Mouse (Mus musculus): ENCODE results near the gene Nkx2-9. TPM values are rescaled to one million over a fixed set of nuclear protein-coding genes. Genes with fewer than 3 reads are reported as not detected.

Nkx2-9 gene
- polyA plus RNA-seq (2016; fragmentation: Nextera tagmentation; extraction: Ambion mirVana) = 3.0 and 3.6 TPM in 2 replicates

DNA sequence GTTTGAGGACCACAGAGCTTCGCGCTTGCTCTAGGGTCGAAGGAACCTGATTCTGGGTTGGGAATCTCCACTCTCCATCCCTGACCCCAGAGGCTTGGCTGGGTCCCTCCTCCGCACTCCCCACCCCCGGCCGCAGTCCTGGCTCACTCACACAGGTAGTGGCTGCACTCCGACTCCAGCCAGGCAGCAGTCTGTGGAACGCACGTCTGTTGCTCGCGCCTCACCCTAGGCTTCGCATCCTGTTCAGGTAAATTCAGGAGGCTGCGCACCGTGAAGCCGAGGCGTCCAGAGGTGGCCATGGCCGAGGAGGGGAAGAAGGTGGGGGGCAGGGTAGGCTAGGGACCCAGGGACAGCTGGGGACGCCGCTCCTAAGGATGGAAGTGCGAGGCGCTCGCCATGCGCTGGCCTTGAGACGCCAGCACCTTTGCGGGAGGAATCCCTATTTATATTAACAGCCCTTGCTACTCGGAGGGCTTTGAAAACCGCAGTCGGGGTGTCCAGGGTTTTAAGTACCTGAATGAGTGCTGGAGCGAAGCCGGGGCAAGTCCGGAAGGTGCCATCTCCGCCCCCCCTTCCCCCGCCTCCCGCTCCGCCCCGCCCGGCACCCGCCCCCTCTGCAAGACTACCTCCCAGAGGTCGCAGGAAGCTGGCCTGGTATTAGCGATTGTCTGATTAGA lies at the start of gene Nkx2-9:
Gene Nkx2-9 (minus strand): TSS at position 524 of the 677 bp plus-strand sequence.
- WGBS = 0% methylated on average over 40 of the region's 40 CpGs
- Histone ChIP-seq H3K9me3 (no peaks in the 10 kb centered on the region), H3K4me3 (peak within 1 kb of the TSS; percentile 41), H3K36me3 (replicated peaks) (no peaks in the 10 kb centered on the region), H3K27ac (peak within 1 kb of the TSS; percentile 52; the same call in 1 of the 2 replicates), H3K27me3 (ENCODE audit: poor library complexity, severe bottlenecking) (peaks cover 100% of the 10 kb centered on the region), H3K4me1 (peaks cover 38% of the 10 kb centered on the region)
- DNase-seq (ENCODE audit: extremely low spot score, low spot score) = no peak

DNA sequence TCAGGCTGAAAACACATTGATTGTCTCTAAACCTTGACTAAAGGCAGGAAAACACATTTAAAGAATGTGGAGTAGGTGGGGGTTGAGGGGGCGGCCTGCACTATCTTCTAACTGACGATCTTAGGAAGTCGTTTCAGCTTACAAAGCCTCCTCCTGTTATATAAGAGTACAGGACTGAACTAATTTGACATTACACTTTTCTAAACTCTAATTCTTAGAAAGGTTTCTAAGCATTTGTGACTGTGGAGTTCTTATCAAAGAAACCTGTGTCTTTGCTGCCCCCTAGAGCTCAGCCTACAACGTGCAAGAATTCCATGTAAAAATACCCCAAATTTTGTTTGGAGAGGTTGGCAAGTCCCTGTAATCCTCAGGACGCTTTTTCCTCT lies 24.1 kb upstream of the Nkx2-9 start:
- Histone ChIP-seq H3K9me3 (no peaks in the 10 kb centered on the region), H3K4me3 (peak overlapping the region; percentile 36), H3K27me3 (ENCODE audit: poor library complexity, severe bottlenecking) (peaks cover 51% of the 10 kb centered on the region), H3K36me3 (replicated peaks) (no peaks in the 10 kb centered on the region), H3K27ac (no peak overlapping the region), H3K4me1 (peaks cover 7% of the 10 kb centered on the region; the same call in 1 of the 2 replicates)
- 10% methylated on average over 5 of the region's 5 CpGs for WGBS
- DNase-seq (ENCODE audit: extremely low spot score, low spot score) = peak; percentile 27

DNA sequence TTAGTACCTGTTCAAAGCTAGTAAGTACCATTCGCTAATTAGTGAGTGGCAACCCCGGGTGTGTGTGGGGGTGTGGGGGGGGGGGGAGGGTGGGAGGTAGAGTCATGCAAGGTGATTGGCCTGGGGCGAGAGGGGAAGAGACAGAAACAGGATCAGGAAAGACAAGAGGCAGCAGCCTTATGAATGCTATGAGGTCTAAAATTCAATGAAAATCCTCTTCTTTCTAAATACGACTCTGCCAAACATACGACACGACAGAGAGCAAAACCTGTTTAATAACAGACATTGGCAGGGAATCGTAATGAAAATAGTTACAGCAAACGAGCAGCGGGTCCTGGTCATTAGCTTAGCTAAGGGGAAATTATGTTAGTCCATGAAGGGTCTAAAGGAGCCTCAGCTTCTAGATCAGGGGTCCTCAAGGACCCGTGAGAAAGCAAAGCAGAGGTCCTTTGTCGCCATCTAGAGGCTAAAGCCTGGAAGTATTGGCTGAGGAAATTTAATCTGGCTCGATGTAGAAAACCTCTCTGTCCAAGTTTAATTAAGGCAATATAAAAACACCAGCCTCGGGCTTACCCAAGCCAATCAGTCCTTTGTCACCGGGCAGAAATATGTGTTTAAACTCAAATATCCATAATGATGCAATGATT lies 23.6 kb upstream of the Nkx2-9 start:
- Histone ChIP-seq H3K9me3 (no peaks in the 10 kb centered on the region), H3K27ac (no peak overlapping the region), H3K4me1 (peaks cover 7% of the 10 kb centered on the region; the same call in 1 of the 2 replicates), H3K4me3 (peak overlapping the region; percentile 36), H3K27me3 (ENCODE audit: poor library complexity, severe bottlenecking) (peaks cover 52% of the 10 kb centered on the region), H3K36me3 (replicated peaks) (no peaks in the 10 kb centered on the region)
- peak; percentile 68 for DNase-seq (ENCODE audit: extremely low spot score, low spot score)
- 23% methylated on average over 14 of the region's 14 CpGs for WGBS

DNA sequence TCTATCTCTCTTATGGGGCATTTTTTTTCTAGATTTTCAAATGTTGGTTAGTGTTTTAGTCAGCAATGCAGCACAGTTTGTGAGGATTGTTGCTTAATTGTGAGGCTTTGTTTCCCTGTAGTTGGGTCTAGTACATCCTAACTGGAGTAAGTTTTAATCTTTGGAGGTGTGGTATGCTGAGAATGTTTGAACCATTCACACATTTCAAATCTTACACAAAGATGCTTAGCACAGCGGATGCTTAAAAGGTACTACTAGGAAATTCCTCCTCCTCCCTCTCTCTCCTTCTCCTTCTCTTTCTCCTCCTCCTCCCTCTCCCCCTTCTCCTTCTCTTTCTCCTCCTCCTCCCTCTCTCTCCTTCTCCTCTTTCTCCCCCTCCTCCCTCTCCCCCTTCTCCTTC lies 3.0 kb upstream of the Nkx2-9 start:
- Histone ChIP-seq H3K4me3 (no peak overlapping the region), H3K4me1 (peaks cover 38% of the 10 kb centered on the region), H3K27me3 (ENCODE audit: poor library complexity, severe bottlenecking) (peaks cover 100% of the 10 kb centered on the region), H3K36me3 (replicated peaks) (no peaks in the 10 kb centered on the region), H3K9me3 (no peaks in the 10 kb centered on the region), H3K27ac (no peak overlapping the region)
- no peak for DNase-seq (ENCODE audit: extremely low spot score, low spot score)
- WGBS = 5% methylated on average over 1 of the region's 1 CpGs

DNA sequence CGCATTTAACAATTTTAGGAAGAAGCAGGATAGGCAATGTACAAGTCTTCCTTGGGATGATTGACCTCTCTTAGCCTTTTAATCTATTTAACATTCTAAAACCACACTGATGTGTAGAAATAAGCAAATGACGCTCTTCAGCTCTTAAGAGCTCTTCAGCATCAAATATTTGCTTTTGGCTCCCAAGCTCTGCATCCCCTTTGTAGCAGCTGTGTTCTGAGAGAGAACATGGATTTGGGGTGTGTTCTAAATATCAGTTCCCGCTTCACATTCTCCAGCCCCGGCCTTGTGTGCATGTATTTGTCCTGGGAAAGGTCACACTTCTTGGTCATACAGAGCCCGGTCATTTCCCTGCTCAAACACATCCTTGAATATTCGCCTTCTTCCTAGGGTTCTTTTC lies 2.3 kb upstream of the Nkx2-9 start:
- no peak for DNase-seq (ENCODE audit: extremely low spot score, low spot score)
- Histone ChIP-seq H3K9me3 (no peaks in the 10 kb centered on the region), H3K27ac (no peak overlapping the region), H3K27me3 (ENCODE audit: poor library complexity, severe bottlenecking) (peaks cover 100% of the 10 kb centered on the region), H3K4me1 (peaks cover 38% of the 10 kb centered on the region), H3K36me3 (replicated peaks) (no peaks in the 10 kb centered on the region), H3K4me3 (no peak overlapping the region)
- 6% methylated on average over 6 of the region's 6 CpGs for WGBS

DNA sequence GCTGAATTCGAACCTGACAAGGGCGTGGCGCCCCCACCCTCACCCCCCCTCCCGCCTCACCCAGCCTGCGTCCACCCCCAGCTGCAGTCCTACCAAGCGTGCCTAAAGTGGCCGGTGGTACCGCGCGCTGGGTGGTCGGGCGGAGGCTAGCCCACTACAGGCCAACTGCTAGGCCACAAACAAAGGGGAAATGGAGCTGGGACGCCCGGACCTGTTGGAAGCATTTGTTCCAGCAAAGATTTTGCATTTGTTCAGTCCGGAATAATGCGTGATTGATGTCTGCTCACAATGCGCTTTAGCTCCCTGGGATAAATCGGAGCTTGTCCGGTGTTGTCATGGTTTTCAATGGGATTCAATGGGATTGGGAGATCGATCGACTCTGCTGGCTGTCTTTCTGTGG lies 1.4 kb upstream of the Nkx2-9 start:
- Histone ChIP-seq H3K9me3 (no peaks in the 10 kb centered on the region), H3K36me3 (replicated peaks) (no peaks in the 10 kb centered on the region), H3K4me3 (no peak overlapping the region), H3K27ac (no peak overlapping the region), H3K4me1 (peaks cover 38% of the 10 kb centered on the region), H3K27me3 (ENCODE audit: poor library complexity, severe bottlenecking) (peaks cover 100% of the 10 kb centered on the region)
- DNase-seq (ENCODE audit: extremely low spot score, low spot score) = peak; percentile 64
- under 1% methylated on average over 21 of the region's 21 CpGs for WGBS

DNA sequence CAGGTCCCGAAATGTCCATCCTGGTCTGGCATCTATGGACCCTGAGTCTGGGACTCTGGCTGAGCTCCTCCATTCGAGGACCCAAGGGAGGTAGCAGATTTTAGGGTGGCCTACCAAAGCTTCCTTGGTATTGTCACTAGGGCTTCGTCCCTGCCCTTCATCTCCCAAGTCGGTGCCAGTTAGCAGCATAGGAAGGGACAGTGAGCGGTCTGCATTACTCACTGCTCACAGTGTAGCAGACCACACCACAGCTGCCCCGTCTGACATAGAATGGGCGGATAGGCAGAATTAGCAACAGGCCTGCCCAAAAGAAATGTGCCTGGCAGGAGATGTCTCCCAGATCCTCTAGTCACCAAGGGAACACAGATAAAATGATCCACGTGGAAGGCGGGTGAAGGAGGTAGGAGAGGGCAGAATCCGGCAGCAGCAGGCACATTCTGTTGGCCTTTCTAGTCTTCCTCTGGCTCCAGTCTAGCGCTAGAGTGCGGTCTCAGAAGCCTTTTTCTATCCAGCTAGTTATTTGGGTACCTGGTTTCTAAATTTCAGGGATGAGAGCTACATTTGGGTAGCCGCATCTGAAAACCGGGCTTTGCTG lies 929 bp upstream of the Nkx2-9 start:
- no peak overlapping the region for H3K27ac ChIP-seq
- WGBS = 4% methylated on average over 14 of the region's 14 CpGs
- H3K4me3 ChIP-seq = no peak overlapping the region
- peaks cover 38% of the 10 kb centered on the region for H3K4me1 ChIP-seq
- peaks cover 100% of the 10 kb centered on the region for H3K27me3 ChIP-seq (ENCODE audit: poor library complexity, severe bottlenecking)
- H3K36me3 ChIP-seq (replicated peaks) = no peaks in the 10 kb centered on the region
- H3K9me3 ChIP-seq = no peaks in the 10 kb centered on the region
- DNase-seq (ENCODE audit: extremely low spot score, low spot score) = peak; percentile 31

DNA sequence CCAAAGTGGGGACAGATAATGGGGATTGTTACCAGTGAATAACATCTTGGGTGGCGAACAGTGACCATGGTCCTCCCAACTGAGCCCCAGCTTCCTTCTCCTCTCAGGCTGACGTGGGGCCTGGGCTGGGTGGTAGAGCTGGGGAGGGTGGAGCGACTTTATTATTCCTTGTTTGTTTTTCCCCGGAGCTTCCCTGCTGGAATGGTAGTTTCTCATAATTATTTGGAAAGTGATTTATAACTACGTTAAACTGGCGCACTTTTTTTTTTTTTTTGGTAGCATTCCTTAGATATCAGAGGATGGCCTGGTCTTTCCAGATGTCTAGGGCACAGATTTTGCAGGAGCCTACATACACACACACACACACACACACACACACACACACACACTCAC lies 350 bp upstream of the Nkx2-9 start:
- DNase-seq (ENCODE audit: extremely low spot score, low spot score) = no peak
- under 1% methylated on average over 6 of the region's 6 CpGs for WGBS
- H3K36me3 ChIP-seq (replicated peaks) = no peaks in the 10 kb centered on the region
- H3K27ac ChIP-seq = no peak overlapping the region
- peaks cover 38% of the 10 kb centered on the region for H3K4me1 ChIP-seq
- peak overlapping the region; percentile 41; the same call in 1 of the 2 replicates for H3K4me3 ChIP-seq
- peaks cover 100% of the 10 kb centered on the region for H3K27me3 ChIP-seq (ENCODE audit: poor library complexity, severe bottlenecking)
- no peaks in the 10 kb centered on the region for H3K9me3 ChIP-seq

DNA sequence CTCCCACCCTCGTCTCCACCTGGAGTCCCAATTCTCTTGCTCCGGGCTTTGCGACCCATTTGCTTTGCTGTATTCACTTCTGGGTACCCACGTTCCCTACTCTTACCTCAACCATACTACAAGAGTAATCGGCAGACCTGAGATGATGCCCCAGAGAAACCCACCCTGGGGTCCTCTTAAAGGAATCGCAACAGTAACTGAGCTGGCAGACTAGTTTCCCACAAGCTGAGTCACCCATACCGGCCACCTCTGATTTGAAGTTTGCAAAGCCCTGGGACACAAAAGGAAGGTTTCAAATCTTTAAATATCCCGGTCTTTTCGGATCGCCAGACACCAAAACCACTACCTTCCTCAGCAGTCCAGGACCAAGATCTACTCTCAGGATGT lies 742 bp downstream of the Nkx2-9 start:
- no peaks in the 10 kb centered on the region for H3K36me3 ChIP-seq (replicated peaks)
- no peaks in the 10 kb centered on the region for H3K9me3 ChIP-seq
- H3K4me1 ChIP-seq = peaks cover 38% of the 10 kb centered on the region
- H3K27ac ChIP-seq = peak overlapping the region; percentile 52; the same call in 1 of the 2 replicates
- no peak for DNase-seq (ENCODE audit: extremely low spot score, low spot score)
- peak overlapping the region; percentile 41 for H3K4me3 ChIP-seq
- WGBS = 1% methylated on average over 10 of the region's 10 CpGs
- H3K27me3 ChIP-seq (ENCODE audit: poor library complexity, severe bottlenecking) = peaks cover 100% of the 10 kb centered on the region

DNA sequence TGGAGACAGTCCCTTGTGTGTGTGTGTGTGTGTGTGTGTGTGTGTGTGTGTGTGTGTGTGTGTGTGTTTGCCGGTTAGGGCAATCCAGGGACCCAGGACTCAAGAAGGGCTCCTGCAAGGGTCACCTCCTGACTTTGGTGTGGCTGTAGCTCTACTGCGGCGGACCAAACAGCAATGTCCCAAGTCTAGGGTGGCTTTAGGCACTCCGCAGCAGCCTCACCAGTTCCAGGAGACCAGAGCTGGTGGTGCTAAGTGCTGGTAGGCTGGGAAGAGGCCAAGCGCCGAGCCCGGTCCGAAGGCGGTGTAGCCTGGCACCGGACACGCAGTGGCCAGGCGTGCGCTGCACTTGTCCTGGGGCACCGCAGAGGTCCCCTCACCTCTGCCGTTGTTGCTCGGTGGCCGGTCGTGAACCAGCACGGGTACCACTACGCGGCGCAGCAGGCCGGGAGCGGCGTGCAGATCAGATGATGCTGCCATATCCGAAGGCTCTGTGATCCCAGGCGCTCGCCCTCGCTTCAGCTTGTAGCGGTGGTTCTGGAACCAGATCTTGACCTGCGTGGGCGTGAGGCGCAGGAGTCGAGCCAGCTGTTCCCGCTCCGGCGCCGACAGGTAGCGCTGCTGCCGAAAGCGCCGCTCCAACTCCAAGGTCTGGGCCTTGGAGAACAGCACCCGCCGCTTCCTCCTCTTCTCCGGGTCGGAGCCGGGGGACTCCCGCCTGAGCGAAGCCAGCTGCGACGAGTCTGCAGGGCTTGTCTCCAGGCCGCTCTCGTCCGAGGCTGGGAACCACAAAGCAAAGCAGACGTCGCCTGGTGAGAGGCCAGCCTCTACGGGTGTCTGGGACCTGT lies 1.4 kb downstream of the Nkx2-9 start:
- peaks cover 100% of the 10 kb centered on the region for H3K27me3 ChIP-seq (ENCODE audit: poor library complexity, severe bottlenecking)
- peak; percentile 67 for DNase-seq (ENCODE audit: extremely low spot score, low spot score)
- H3K9me3 ChIP-seq = no peaks in the 10 kb centered on the region
- under 1% methylated on average over 57 of the region's 57 CpGs for WGBS
- H3K4me1 ChIP-seq = peaks cover 38% of the 10 kb centered on the region
- H3K4me3 ChIP-seq = peak overlapping the region; percentile 41
- H3K36me3 ChIP-seq (replicated peaks) = no peaks in the 10 kb centered on the region
- peak overlapping the region; percentile 52; the same call in 1 of the 2 replicates for H3K27ac ChIP-seq

DNA sequence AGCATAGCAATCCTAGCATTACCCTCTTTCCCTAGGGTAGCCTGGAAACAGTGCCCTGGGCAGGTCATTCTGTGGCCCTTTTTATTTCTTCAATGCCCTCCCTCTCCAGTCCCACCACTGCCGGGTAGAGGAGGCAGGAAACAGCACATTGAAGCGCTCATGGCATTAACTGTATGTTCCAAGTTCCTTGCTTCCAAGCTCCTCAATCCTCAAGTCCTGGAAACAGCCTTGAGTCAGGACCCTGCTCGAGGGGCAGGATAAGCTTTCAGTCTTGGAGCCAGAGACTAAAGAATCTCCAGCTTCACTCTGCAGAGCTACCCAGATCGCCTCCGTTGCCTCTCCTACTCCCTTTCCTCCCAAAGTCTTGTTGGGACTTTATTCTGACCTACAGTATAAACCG lies 2.2 kb downstream of the Nkx2-9 start:
- peak; percentile 25 for DNase-seq (ENCODE audit: extremely low spot score, low spot score)
- WGBS = 2% methylated on average over 6 of the region's 6 CpGs
- Histone ChIP-seq H3K36me3 (replicated peaks) (no peaks in the 10 kb centered on the region), H3K27ac (no peak overlapping the region), H3K9me3 (no peaks in the 10 kb centered on the region), H3K4me3 (no peak overlapping the region; the same call in 1 of the 2 replicates), H3K4me1 (peaks cover 38% of the 10 kb centered on the region), H3K27me3 (ENCODE audit: poor library complexity, severe bottlenecking) (peaks cover 100% of the 10 kb centered on the region)

DNA sequence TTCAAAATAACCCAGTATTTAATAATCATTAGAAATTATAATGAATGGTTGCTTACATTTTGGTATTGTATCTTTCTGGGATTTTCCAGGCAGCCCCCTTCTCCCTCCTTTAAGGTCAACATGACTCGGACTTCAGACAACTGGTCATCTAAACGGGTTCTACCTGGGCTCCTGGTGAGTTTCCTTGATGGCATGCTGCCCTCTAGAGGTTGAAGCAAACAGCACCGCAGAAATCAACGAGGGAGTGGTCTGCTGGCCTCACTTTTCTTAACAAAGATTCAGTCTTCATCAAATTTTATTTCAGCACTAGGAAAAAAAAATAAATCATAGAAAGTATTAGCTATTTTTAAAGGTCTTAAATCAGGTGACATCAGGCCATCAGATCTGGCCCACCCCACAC lies 21.4 kb downstream of the Nkx2-9 start:
- DNase-seq (ENCODE audit: extremely low spot score, low spot score) = no peak
- Histone ChIP-seq H3K4me1 (no peaks in the 10 kb centered on the region), H3K9me3 (no peaks in the 10 kb centered on the region), H3K27ac (no peak overlapping the region), H3K36me3 (replicated peaks) (no peaks in the 10 kb centered on the region), H3K27me3 (ENCODE audit: poor library complexity, severe bottlenecking) (peaks cover 64% of the 10 kb centered on the region), H3K4me3 (no peak overlapping the region)
- WGBS = 9% methylated on average over 4 of the region's 4 CpGs

Measured in forebrain, embryonic 10.5 days (tissue).